Mouse (Mus musculus) limb, embryonic 15.5 days (tissue): ENCODE measurements around the gene Lacc1. TPM values are rescaled to one million over a fixed set of nuclear protein-coding genes. Genes with fewer than 3 reads are reported as not detected.
"Not testable (repeated sequence)": the region's sequence is repeated elsewhere in the genome, so short reads cannot be mapped to it uniquely, and the experiment has no call there.

Source experiments
- ATAC-seq: fragments of 200-750 bp; cut with Nextera tagmentation; 2 replicates; pipeline ENCODE4 v1.8.0; 2017; ENCODE audit warnings: low read depth, moderate TSS enrichment; ENCODE audit not compliant: insufficient number of reproducible peaks, low FRiP score, low TSS enrichment
- H3K27ac ChIP-seq: fragments of 300-500 bp; sonication (generic); 2 replicates; pipeline ENCODE4 v1.5.1; 2015; ENCODE audit warnings: moderate library complexity, mild to moderate bottlenecking, inconsistent platforms
- H3K27me3 ChIP-seq: fragments of 300-500 bp; sonication (generic); 2 replicates; pipeline ENCODE4 v1.6.1; 2015; ENCODE audit warnings: inconsistent platforms
- H3K36me3 ChIP-seq: fragments of 300-500 bp; sonication (generic); 2 replicates; pipeline ENCODE4 v1.6.1; 2015; ENCODE audit warnings: inconsistent platforms
- H3K4me1 ChIP-seq: fragments of 300-500 bp; sonication (generic); 2 replicates; pipeline ENCODE4 v1.6.1; 2015; ENCODE audit warnings: inconsistent platforms
- H3K4me2 ChIP-seq: fragments of 300-500 bp; sonication (generic); 2 replicates; pipeline ENCODE4 v1.6.1; 2015; ENCODE audit warnings: mild to moderate bottlenecking, inconsistent platforms
- H3K4me3 ChIP-seq: fragments of 300-500 bp; sonication (generic); 2 replicates; pipeline ENCODE4 v1.5.1; 2015; ENCODE audit warnings: mild to moderate bottlenecking, inconsistent platforms
- H3K9ac ChIP-seq: fragments of 300-500 bp; sonication (generic); 2 replicates; pipeline ENCODE4 v1.6.1; 2015; ENCODE audit warnings: inconsistent platforms
- H3K9me3 ChIP-seq: fragments of 300-500 bp; sonication (generic); 2 replicates; pipeline ENCODE4 v1.6.1; 2016; ENCODE audit warnings: inconsistent platforms
- WGBS: fragments of 180-500 bp; shearing (Covaris S2); methylation state at CpG from one replicate; pipeline ENCODE4 v1.1.7; 2015; 5-methylcytosine and 5-hydroxymethylcytosine counted together
- polyA plus RNA-seq: library from polyadenylated mRNA; unstranded; fragments of >200 nt; fragmentation: Nextera tagmentation; extraction: Ambion mirVana; gene quantifications from 2 replicates; pipeline ENCODE4 v1.2.1, GENCODE M21; 2015

Gene Lacc1
- polyA plus RNA-seq, 1 experiment from 2014 or later, result 12.4 TPM

- Histone ChIP-seq H3K36me3 (no peaks in the 10 kb centered on the region), H3K9ac (no peak overlapping the region), H3K4me2 (no peak overlapping the region), H3K4me3 (no peak overlapping the region), H3K9me3 (no peaks in the 10 kb centered on the region), H3K4me1 (no peaks in the 10 kb centered on the region), H3K27me3 (no peaks in the 10 kb centered on the region), H3K27ac (peak overlapping the region; percentile 22; the same call in 1 of the 2 replicates)
- WGBS, result 56% methylated on average over 5 of the region's 5 CpGs
- ATAC-seq, result no peak
These were observed 7.2 kb downstream of the Lacc1 start for GRCm38 (mm10) chr14:77029319-77030054.

GRCm38 (mm10) chr14:77024499-77024898 lies 12.2 kb downstream of the Lacc1 start:
- H3K4me1 ChIP-seq, result no peaks in the 10 kb centered on the region
- H3K4me3 ChIP-seq, result no peak overlapping the region
- no peak for ATAC-seq
- no peak overlapping the region for H3K4me2 ChIP-seq
- no peak overlapping the region for H3K27ac ChIP-seq
- H3K9me3 ChIP-seq, result no peaks in the 10 kb centered on the region
- no peaks in the 10 kb centered on the region for H3K27me3 ChIP-seq
- H3K9ac ChIP-seq, result no peak overlapping the region
- no peaks in the 10 kb centered on the region for H3K36me3 ChIP-seq
- 82% methylated on average over 3 of the region's 3 CpGs for WGBS

DNA sequence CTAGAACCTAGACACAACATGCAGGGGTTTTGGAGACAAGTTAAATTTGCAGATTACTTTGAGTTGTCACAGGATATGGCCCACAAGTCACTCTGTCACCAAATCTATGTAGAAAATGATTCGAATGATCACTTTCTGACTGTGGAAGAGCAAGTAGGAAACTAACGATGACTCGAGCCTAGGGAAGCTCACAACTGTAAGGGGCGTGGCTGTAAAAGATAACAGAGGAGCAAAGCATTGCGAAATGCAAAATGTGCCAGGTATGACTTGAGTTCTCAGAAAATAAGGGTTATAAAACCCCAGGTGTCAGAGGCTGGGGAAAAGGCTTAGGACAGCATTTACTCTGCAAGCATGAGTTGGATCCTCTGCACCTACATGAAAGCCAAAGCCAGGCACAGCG lies 19.5 kb downstream of the Lacc1 start:
- Histone ChIP-seq H3K9ac (no peak overlapping the region), H3K36me3 (no peaks in the 10 kb centered on the region), H3K4me3 (no peak overlapping the region), H3K4me1 (no peaks in the 10 kb centered on the region), H3K27ac (no peak overlapping the region), H3K27me3 (no peaks in the 10 kb centered on the region), H3K9me3 (no peaks in the 10 kb centered on the region), H3K4me2 (no peak overlapping the region)
- WGBS, result 74% methylated on average over 6 of the region's 6 CpGs
- no peak for ATAC-seq

DNA sequence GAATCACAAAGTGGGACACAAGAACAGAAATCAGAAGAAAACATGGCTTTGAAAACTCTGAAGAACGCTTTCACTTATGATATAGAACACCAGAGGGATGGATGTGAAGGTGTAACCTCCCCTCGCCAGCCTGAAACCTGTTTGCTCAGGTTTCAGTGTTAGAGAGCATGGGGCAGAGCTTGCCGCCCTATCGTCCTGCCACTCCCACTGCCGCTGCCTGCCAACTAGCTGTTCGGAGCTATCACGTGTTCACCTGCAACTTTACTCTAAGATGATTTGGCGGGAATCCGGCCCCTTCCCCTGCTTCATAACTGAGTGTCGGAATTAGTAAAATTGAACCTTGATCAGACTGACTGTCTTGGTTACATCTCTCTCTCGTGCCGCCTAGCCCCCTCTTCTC lies 19.9 kb downstream of the Lacc1 start:
- not testable (repeated sequence) for H3K27me3 ChIP-seq, H3K9me3 ChIP-seq, H3K9ac ChIP-seq, H3K4me2 ChIP-seq, H3K4me3 ChIP-seq, H3K36me3 ChIP-seq, ATAC-seq, H3K4me1 ChIP-seq, H3K27ac ChIP-seq
- 43% methylated on average over 12 of the region's 12 CpGs for WGBS

GRCm38 (mm10) chr14:77011804-77012203 lies 24.9 kb downstream of the Lacc1 start:
- H3K4me3 ChIP-seq, result no peak overlapping the region
- no peaks in the 10 kb centered on the region for H3K9me3 ChIP-seq
- H3K27me3 ChIP-seq, result no peaks in the 10 kb centered on the region
- no peak overlapping the region for H3K9ac ChIP-seq
- H3K27ac ChIP-seq, result no peak overlapping the region
- H3K4me1 ChIP-seq, result no peaks in the 10 kb centered on the region
- 3% methylated on average over 3 of the region's 3 CpGs for WGBS
- no peak for ATAC-seq
- no peak overlapping the region for H3K4me2 ChIP-seq
- no peaks in the 10 kb centered on the region for H3K36me3 ChIP-seq

DNA sequence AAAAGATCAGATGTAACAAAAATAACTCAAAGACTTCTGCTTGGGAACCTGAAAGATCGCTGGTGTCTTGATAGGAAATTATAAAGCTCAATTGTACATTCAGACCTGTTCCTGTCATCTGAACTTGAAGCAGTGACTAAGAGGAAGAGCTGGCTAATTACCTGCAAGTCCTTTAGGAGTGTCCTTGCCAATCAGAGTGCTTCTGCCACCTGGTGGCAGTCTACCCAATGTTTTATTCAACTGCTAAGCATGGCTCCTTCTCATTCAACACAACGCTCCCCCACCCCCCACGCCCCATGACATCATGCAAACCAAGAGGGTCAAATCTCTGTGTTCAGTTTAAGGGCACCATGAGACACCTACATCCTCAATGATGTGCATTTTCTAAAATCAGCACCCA lies 28.5 kb downstream of the Lacc1 start:
- Histone ChIP-seq H3K4me2 (no peak overlapping the region), H3K4me3 (no peak overlapping the region), H3K9ac (no peak overlapping the region), H3K36me3 (no peaks in the 10 kb centered on the region), H3K9me3 (no peaks in the 10 kb centered on the region), H3K27ac (no peak overlapping the region), H3K4me1 (no peaks in the 10 kb centered on the region; the same call in 1 of the 2 replicates), H3K27me3 (no peaks in the 10 kb centered on the region)
- 13% methylated on average over 3 of the region's 3 CpGs for WGBS
- ATAC-seq, result no peak

DNA sequence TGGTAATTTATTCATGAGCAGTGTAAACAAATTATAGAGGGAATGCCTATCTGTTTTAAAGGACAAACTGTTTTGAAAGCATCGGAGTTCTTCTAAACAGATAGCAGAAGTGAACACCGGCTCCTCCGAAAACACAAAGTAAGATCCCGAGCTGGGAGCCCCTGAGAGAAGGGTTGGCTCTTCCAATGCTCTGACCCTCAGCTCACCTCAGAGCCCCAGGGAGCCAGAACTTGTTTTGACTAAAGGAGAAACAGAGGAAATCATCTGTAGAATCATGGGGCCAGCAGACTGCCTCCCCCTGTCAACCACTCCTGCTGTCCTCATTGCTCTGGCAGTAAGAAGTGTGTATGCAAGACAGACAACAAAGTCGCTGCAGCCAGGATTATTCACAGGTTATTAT lies 31.1 kb downstream of the Lacc1 start:
- no peaks in the 10 kb centered on the region for H3K27me3 ChIP-seq
- H3K4me2 ChIP-seq, result no peak overlapping the region
- H3K9ac ChIP-seq, result no peak overlapping the region
- H3K9me3 ChIP-seq, result no peaks in the 10 kb centered on the region
- WGBS, result 79% methylated on average over 5 of the region's 5 CpGs
- H3K4me1 ChIP-seq, result no peaks in the 10 kb centered on the region; the same call in 1 of the 2 replicates
- no peak overlapping the region for H3K4me3 ChIP-seq
- no peak overlapping the region for H3K27ac ChIP-seq
- ATAC-seq, result no peak
- H3K36me3 ChIP-seq, result no peaks in the 10 kb centered on the region

GRCm38 (mm10) chr14:77004740-77005139 lies 32.0 kb downstream of the Lacc1 start:
- no peak overlapping the region for H3K27ac ChIP-seq
- H3K4me1 ChIP-seq, result no peaks in the 10 kb centered on the region; the same call in 1 of the 2 replicates
- no peaks in the 10 kb centered on the region for H3K27me3 ChIP-seq
- WGBS, result 61% methylated on average over 8 of the region's 8 CpGs
- no peaks in the 10 kb centered on the region for H3K36me3 ChIP-seq
- H3K9me3 ChIP-seq, result no peaks in the 10 kb centered on the region
- no peak overlapping the region for H3K4me3 ChIP-seq
- ATAC-seq, result no peak
- H3K9ac ChIP-seq, result no peak overlapping the region
- H3K4me2 ChIP-seq, result no peak overlapping the region

- 96% methylated on average over 2 of the region's 2 CpGs for WGBS
- H3K9ac ChIP-seq, H3K4me3 ChIP-seq, ATAC-seq, H3K27me3 ChIP-seq, H3K9me3 ChIP-seq, H3K36me3 ChIP-seq, H3K4me2 ChIP-seq, H3K27ac ChIP-seq, H3K4me1 ChIP-seq: not testable (repeated sequence)
These were observed 46.4 kb downstream of the Lacc1 start for GRCm38 (mm10) chr14:76990351-76990750.

DNA sequence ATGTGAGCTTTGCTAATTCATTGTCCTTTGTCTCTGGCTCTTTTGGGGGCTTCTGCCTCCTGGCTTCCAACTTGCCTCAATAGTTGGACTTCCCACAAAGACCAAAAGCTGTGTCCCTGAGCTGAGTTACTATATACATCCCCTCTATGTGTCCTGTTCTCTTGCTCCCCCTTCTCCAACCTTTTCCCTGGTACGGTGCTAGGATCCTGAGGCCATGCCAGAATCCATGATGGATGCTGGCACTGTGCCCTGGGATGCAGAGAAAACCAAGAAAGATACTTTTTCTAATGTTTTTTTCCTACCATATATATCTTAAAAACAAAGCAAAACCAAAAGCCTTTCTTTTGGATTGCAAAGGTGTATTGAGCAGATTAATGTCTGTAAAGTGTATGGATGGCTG lies 54.9 kb downstream of the Lacc1 start:
- Histone ChIP-seq H3K27me3 (no peaks in the 10 kb centered on the region), H3K27ac (no peak overlapping the region), H3K4me3 (no peak overlapping the region), H3K9me3 (no peaks in the 10 kb centered on the region), H3K9ac (no peak overlapping the region), H3K4me1 (peaks cover 26% of the 10 kb centered on the region; the same call in 1 of the 2 replicates), H3K4me2 (no peak overlapping the region), H3K36me3 (no peaks in the 10 kb centered on the region)
- WGBS, result 34% methylated on average over 1 of the region's 1 CpGs
- no peak for ATAC-seq

DNA sequence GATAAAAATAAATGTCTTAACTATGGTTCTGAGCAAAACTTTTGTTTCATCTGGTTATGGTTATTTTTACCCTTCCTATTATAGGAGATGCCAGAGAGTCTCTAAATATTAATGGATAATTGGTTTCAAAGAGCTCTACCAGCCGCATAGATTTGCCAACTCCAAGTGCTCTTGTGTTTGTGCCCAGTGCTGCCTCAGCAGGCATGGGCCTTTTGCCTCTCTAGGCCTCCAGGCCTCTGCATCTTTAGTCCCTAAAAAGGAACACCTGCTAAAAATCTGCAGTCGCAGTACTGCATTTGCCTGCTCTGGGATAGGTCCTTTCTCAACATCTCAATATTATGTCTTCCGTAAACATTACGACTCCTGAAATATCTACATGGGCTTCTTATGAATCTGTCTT lies 55.5 kb downstream of the Lacc1 start:
- ATAC-seq, result no peak
- no peaks in the 10 kb centered on the region for H3K27me3 ChIP-seq
- H3K9me3 ChIP-seq, result no peaks in the 10 kb centered on the region
- H3K27ac ChIP-seq, result no peak overlapping the region
- 78% methylated on average over 4 of the region's 4 CpGs for WGBS
- H3K4me1 ChIP-seq, result peaks cover 26% of the 10 kb centered on the region; the same call in 1 of the 2 replicates
- H3K4me2 ChIP-seq, result no peak overlapping the region
- no peak overlapping the region for H3K9ac ChIP-seq
- no peak overlapping the region for H3K4me3 ChIP-seq
- H3K36me3 ChIP-seq, result no peaks in the 10 kb centered on the region

- Histone ChIP-seq H3K9ac (no peak overlapping the region), H3K4me3 (no peak overlapping the region), H3K9me3 (no peaks in the 10 kb centered on the region), H3K27ac (peak overlapping the region; percentile 82), H3K4me1 (peaks cover 26% of the 10 kb centered on the region; the same call in 1 of the 2 replicates), H3K4me2 (no peak overlapping the region), H3K27me3 (no peaks in the 10 kb centered on the region), H3K36me3 (no peaks in the 10 kb centered on the region)
- peak; percentile 86 for ATAC-seq
- WGBS, result 37% methylated on average over 9 of the region's 9 CpGs
These were observed 57.1 kb downstream of the Lacc1 start for GRCm38 (mm10) chr14:76979569-76979968.
